In the genomic region with DNA sequence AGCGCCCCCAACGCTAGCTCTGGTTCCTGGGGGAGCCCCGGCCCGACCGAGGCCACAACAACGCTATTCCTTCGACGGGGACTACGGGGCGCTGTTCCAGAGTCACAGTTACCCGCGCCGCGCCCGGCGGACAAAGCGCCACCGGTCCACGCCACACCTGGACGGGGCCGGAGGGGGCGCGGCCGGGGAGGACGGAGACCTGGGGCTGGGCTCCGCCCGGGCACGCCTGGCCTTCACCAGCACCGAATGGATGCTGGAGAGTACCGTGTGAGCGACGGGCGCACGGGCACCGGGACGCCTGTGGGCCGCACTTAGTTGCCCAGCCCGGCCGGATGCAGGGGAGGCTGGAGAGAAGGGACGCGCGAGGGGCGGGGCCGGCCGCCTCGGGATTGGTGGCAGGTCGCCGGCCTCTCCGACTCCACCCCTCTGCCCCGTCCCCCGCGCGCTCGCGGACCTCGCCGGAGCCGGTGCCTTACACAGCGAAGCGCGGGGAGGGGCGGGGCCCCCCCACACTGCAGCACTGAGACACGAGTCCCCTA, we compare ENCODE assay signal across 8 mouse cellular contexts. TPM values are rescaled to one million over a fixed set of nuclear protein-coding genes. Genes with fewer than 3 reads are reported as not detected.
DNase-seq lines count a peak whose midpoint lies in the region; ATAC-seq and TF ChIP-seq lines count a peak whose summit lies in the region.

No protein-coding gene starts in this region.

- TF ChIP-seq EP300 in liver, embryonic 14.5 days (IDR thresholded peaks at IDR 0.05; ENCODE audit: low read depth), result no peak

- H3K4me1 ChIP-seq in forebrain, embryonic 15.5 days, result peaks cover 17% of the 10 kb centered on the region
- no peaks in the 10 kb centered on the region; the same call in 1 of the 2 replicates for H3K4me1 ChIP-seq in intestine, embryonic 14.5 days (replicated peaks; ENCODE audit: control insufficient read depth, insufficient read depth, low read length)
- no peaks in the 10 kb centered on the region for H3K4me1 ChIP-seq in liver, embryonic 14.5 days (replicated peaks; ENCODE audit: control insufficient read depth in 2 of 2, insufficient read depth in 2 of 2, low read length in 1 of 2)
- peaks cover 11% of the 10 kb centered on the region; the same call in 1 of the 2 replicates for H3K4me1 ChIP-seq in neural tube, embryonic 11.5 days (ENCODE audit: control insufficient read depth, insufficient read depth, low read length)

- H3K27me3 ChIP-seq in forebrain, embryonic 15.5 days, result peaks cover 9% of the 10 kb centered on the region
- no peaks in the 10 kb centered on the region; the same call in 1 of the 2 replicates for H3K27me3 ChIP-seq in intestine, embryonic 14.5 days (replicated peaks; ENCODE audit: control insufficient read depth, insufficient read depth, low read length)
- peaks cover 13% of the 10 kb centered on the region; the same call in 1 of the 2 replicates for H3K27me3 ChIP-seq in liver, embryonic 14.5 days (ENCODE audit: control insufficient read depth, insufficient read depth, low read length)
- H3K27me3 ChIP-seq in neural tube, embryonic 11.5 days (ENCODE audit: control insufficient read depth, insufficient read depth, low read length), result peaks cover 7% of the 10 kb centered on the region

- no peak for TF ChIP-seq CTCF in liver, embryonic 14.5 days (IDR thresholded peaks at IDR 0.05; ENCODE audit: low read depth)

- peak overlapping the region; percentile 60 for H3K4me2 ChIP-seq in forebrain, embryonic 15.5 days (replicated peaks)
- H3K4me2 ChIP-seq in intestine, embryonic 14.5 days (ENCODE audit: low read length), result peak overlapping the region; percentile 84
- peak overlapping the region; percentile 68 for H3K4me2 ChIP-seq in liver, embryonic 14.5 days (ENCODE audit: low read depth)
- H3K4me2 ChIP-seq in neural tube, embryonic 11.5 days (ENCODE audit: low read depth), result peak overlapping the region; percentile 80

- peak; percentile 26 for ATAC-seq in CD4-positive, CD25-positive, alpha-beta regulatory T cell, adult 4 months
- peak; percentile 46; the same call in 1 of the 2 replicates for ATAC-seq in forebrain, embryonic 15.5 days (replicated peaks)
- peak; percentile 68 for ATAC-seq in intestine, embryonic 14.5 days (replicated peaks; ENCODE audit: low FRiP score, low TSS enrichment, low read depth)
- ATAC-seq in liver, embryonic 14.5 days (ENCODE audit: insufficient read depth), result peak; percentile 64
- ATAC-seq in neural tube, embryonic 11.5 days (ENCODE audit: insufficient read depth, low FRiP score, low TSS enrichment), result peak; percentile 67

- H3K9me3 ChIP-seq in forebrain, embryonic 15.5 days, result no peaks in the 10 kb centered on the region
- H3K9me3 ChIP-seq in intestine, embryonic 14.5 days (ENCODE audit: control insufficient read depth, low read length), result no peaks in the 10 kb centered on the region
- no peaks in the 10 kb centered on the region for H3K9me3 ChIP-seq in liver, embryonic 14.5 days (ENCODE audit: control insufficient read depth, low read length)
- no peaks in the 10 kb centered on the region for H3K9me3 ChIP-seq in neural tube, embryonic 11.5 days (ENCODE audit: control insufficient read depth, low read length)

- no peak overlapping the region for H3K27ac ChIP-seq in forebrain, embryonic 15.5 days (replicated peaks)
- no peak overlapping the region for H3K27ac ChIP-seq in intestine, embryonic 14.5 days (ENCODE audit: low read depth)
- H3K27ac ChIP-seq in liver, embryonic 14.5 days, result no peak overlapping the region
- no peak overlapping the region for H3K27ac ChIP-seq in neural tube, embryonic 11.5 days (ENCODE audit: low read depth, low read length)

- peak; percentile 60 to 66 for DNase-seq in adrenal gland, adult 18-20 months (ENCODE audit: low spot score in 2 of 2)
- peak; percentile 74 for DNase-seq in intestine, embryonic 14.5 days (ENCODE audit: low spot score)
- peak in 1 of 3 experiments; percentile 19 for DNase-seq in liver, embryonic 14.5 days (ENCODE audit: low read depth in 3 of 3, low spot score in 3 of 3)
- DNase-seq in neural tube, embryonic 11.5 days (ENCODE audit: low spot score), result peak; percentile 76
- no peak for DNase-seq in cerebellum, adult 9-10 months
- DNase-seq in right cerebral cortex, postnatal 36 days (ENCODE audit: low spot score in 2 of 2), result no peak

- H3K36me3 ChIP-seq in forebrain, embryonic 15.5 days, result peaks cover 12% of the 10 kb centered on the region
- peaks cover 9% of the 10 kb centered on the region; the same call in 1 of the 2 replicates for H3K36me3 ChIP-seq in intestine, embryonic 14.5 days (ENCODE audit: control insufficient read depth, insufficient read depth, low read length)
- H3K36me3 ChIP-seq in liver, embryonic 14.5 days (replicated peaks; ENCODE audit: control insufficient read depth, insufficient read depth, low read depth), result no peaks in the 10 kb centered on the region
- peaks cover 5% of the 10 kb centered on the region for H3K36me3 ChIP-seq in neural tube, embryonic 11.5 days (ENCODE audit: control insufficient read depth, insufficient read depth, low read length)

- peak overlapping the region; percentile 39 for H3K4me3 ChIP-seq in forebrain, embryonic 15.5 days
- H3K4me3 ChIP-seq in intestine, embryonic 14.5 days (ENCODE audit: low read depth, low read length), result peak overlapping the region; percentile 48
- peak overlapping the region; percentile 37 to 47 for H3K4me3 ChIP-seq in liver, embryonic 14.5 days (ENCODE audit: insufficient read depth in 1 of 2, low read depth in 2 of 2, low read length in 2 of 2)
- peak overlapping the region; percentile 44 for H3K4me3 ChIP-seq in neural tube, embryonic 11.5 days (ENCODE audit: low read depth, low read length)

- 4% methylated on average over 63 of the region's 63 CpGs for WGBS in forebrain, embryonic 15.5 days
- 2% methylated on average over 63 of the region's 63 CpGs for WGBS in intestine, embryonic 14.5 days
- 4% methylated on average over 59 of the region's 63 CpGs for WGBS in liver, embryonic 14.5 days (ENCODE audit: insufficient replicate concordance)
- WGBS in neural tube, embryonic 11.5 days, result under 1% methylated on average over 58 of the region's 63 CpGs

- peak overlapping the region; percentile 40 for H3K9ac ChIP-seq in forebrain, embryonic 15.5 days (replicated peaks)
- H3K9ac ChIP-seq in intestine, embryonic 14.5 days (ENCODE audit: low read length), result peak overlapping the region; percentile 56
- H3K9ac ChIP-seq in liver, embryonic 14.5 days (replicated peaks), result no peak overlapping the region; the same call in 1 of the 2 replicates
- peak overlapping the region; percentile 61 for H3K9ac ChIP-seq in neural tube, embryonic 11.5 days (ENCODE audit: low read length)

RNA-seq across cellular contexts. Expression of a gene that starts 15.5 kb away (rescaled TPM):
- not detected for polyA plus RNA-seq in CD4-positive, CD25-positive, alpha-beta regulatory T cell, adult 4 months (2017; shearing (Covaris generic))
- 10 to 100 TPM; 10.7 to 13.1 TPM for total RNA-seq in adrenal gland, adult 18-20 months (2021)
- 10.9 and 13.0 TPM in 2 replicates for polyA plus RNA-seq in forebrain, embryonic 15.5 days (2015; fragmentation: Nextera tagmentation; extraction: Ambion mirVana)
- 3.6 and 4.1 TPM in 2 replicates for polyA plus RNA-seq in intestine, embryonic 14.5 days (2014; fragmentation: Nextera tagmentation; extraction: Ambion mirVana)
- polyA plus RNA-seq in liver, embryonic 14.5 days (2012; rRNA removed), result 0.41 and 0.58 TPM in 2 replicates
- 0.15 TPM in 1 of 2 replicates, not detected in the other for polyA plus RNA-seq in liver, embryonic 14.5 days (2014; fragmentation: Nextera tagmentation; extraction: Ambion mirVana)
- 7.6 and 9.9 TPM in 2 replicates for polyA plus RNA-seq in neural tube, embryonic 11.5 days (2014; fragmentation: Nextera tagmentation; extraction: Ambion mirVana)

RNA-seq across cellular contexts. Expression of a gene that starts 30.0 kb away (rescaled TPM):
- polyA plus RNA-seq in CD4-positive, CD25-positive, alpha-beta regulatory T cell, adult 4 months (2017; shearing (Covaris generic)), result 100 to 1,000 TPM; 406 to 454 TPM
- 1 to 10 TPM; 8.0 to 9.5 TPM for total RNA-seq in adrenal gland, adult 18-20 months (2021)
- 4.0 and 4.7 TPM in 2 replicates for polyA plus RNA-seq in forebrain, embryonic 15.5 days (2015; fragmentation: Nextera tagmentation; extraction: Ambion mirVana)
- polyA plus RNA-seq in intestine, embryonic 14.5 days (2014; fragmentation: Nextera tagmentation; extraction: Ambion mirVana), result 12.5 and 16.9 TPM in 2 replicates
- polyA plus RNA-seq in liver, embryonic 14.5 days (2012; rRNA removed), result 13.1 and 22.2 TPM in 2 replicates
- 31.4 and 39.3 TPM in 2 replicates for polyA plus RNA-seq in liver, embryonic 14.5 days (2014; fragmentation: Nextera tagmentation; extraction: Ambion mirVana)
- polyA plus RNA-seq in neural tube, embryonic 11.5 days (2014; fragmentation: Nextera tagmentation; extraction: Ambion mirVana), result 6.5 and 7.4 TPM in 2 replicates

RNA-seq across cellular contexts. Expression of a gene that starts 43.0 kb away (rescaled TPM):
- polyA plus RNA-seq in CD4-positive, CD25-positive, alpha-beta regulatory T cell, adult 4 months (2017; shearing (Covaris generic)), result not detected
- total RNA-seq in adrenal gland, adult 18-20 months (2021), result not detected
- not detected in 2 replicates for polyA plus RNA-seq in forebrain, embryonic 15.5 days (2015; fragmentation: Nextera tagmentation; extraction: Ambion mirVana)
- polyA plus RNA-seq in intestine, embryonic 14.5 days (2014; fragmentation: Nextera tagmentation; extraction: Ambion mirVana), result not detected in 2 replicates
- polyA plus RNA-seq in liver, embryonic 14.5 days (2012; rRNA removed), result not detected in 2 replicates
- not detected in 2 replicates for polyA plus RNA-seq in liver, embryonic 14.5 days (2014; fragmentation: Nextera tagmentation; extraction: Ambion mirVana)
- polyA plus RNA-seq in neural tube, embryonic 11.5 days (2014; fragmentation: Nextera tagmentation; extraction: Ambion mirVana), result not detected in 2 replicates

RNA-seq across cellular contexts. Expression of a gene that starts 55.4 kb away (rescaled TPM):
- polyA plus RNA-seq in CD4-positive, CD25-positive, alpha-beta regulatory T cell, adult 4 months (2017; shearing (Covaris generic)), result not detected
- not detected for total RNA-seq in adrenal gland, adult 18-20 months (2021)
- not detected in 2 replicates for polyA plus RNA-seq in forebrain, embryonic 15.5 days (2015; fragmentation: Nextera tagmentation; extraction: Ambion mirVana)
- polyA plus RNA-seq in intestine, embryonic 14.5 days (2014; fragmentation: Nextera tagmentation; extraction: Ambion mirVana), result not detected in 2 replicates
- not detected in 2 replicates for polyA plus RNA-seq in liver, embryonic 14.5 days (2012; rRNA removed)
- not detected in 2 replicates for polyA plus RNA-seq in liver, embryonic 14.5 days (2014; fragmentation: Nextera tagmentation; extraction: Ambion mirVana)
- not detected in 2 replicates for polyA plus RNA-seq in neural tube, embryonic 11.5 days (2014; fragmentation: Nextera tagmentation; extraction: Ambion mirVana)

Comparison
In these comparisons a context has a peak if more than half of its experiments do, and no peak if none do; other contexts are left out.
1. DNase-seq: peak in adrenal gland, adult 18-20 months (2 of 2), intestine, embryonic 14.5 days (single experiment) and neural tube, embryonic 11.5 days (single experiment); none in cerebellum, adult 9-10 months (single experiment) and right cerebral cortex, postnatal 36 days (0 of 2).
2. RNA of a gene that starts 30.0 kb away (polyA plus RNA-seq): 406 to 454 TPM in CD4-positive, CD25-positive, alpha-beta regulatory T cell, adult 4 months; 13.1 to 39.3 TPM in liver, embryonic 14.5 days, 12.5 to 16.9 TPM in intestine, embryonic 14.5 days, 6.5 to 7.4 TPM in neural tube, embryonic 11.5 days and 4.0 to 4.7 TPM in forebrain, embryonic 15.5 days; every median in the first group is over 10 times any median in the second.
3. Peak in every context shown above with its lines, with median percentiles within 50 percentile points of each other: ATAC-seq, H3K4me2 ChIP-seq and H3K4me3 ChIP-seq.